Mouse (Mus musculus): ENCODE data around the gene Pcdh15.

The Pcdh15 gene

GRCm38 (mm10) chr10:73823214-73823613 is 724.1 kb downstream of the Pcdh15 start:
- no peak for DNase-seq

GRCm38 (mm10) chr10:73826354-73826753 is 727.2 kb downstream of the Pcdh15 start:
- DNase-seq = no peak

GRCm38 (mm10) chr10:73828781-73829180 is 729.6 kb downstream of the Pcdh15 start:
- no peak for DNase-seq

- DNase-seq = no peak
Observed at GRCm38 (mm10) chr10:73844998-73845397, 745.9 kb downstream of the Pcdh15 start.

GRCm38 (mm10) chr10:73862181-73862580 is 763.0 kb downstream of the Pcdh15 start:
- no peak for DNase-seq

- no peak for DNase-seq
Observed at GRCm38 (mm10) chr10:73878055-73878728, 779.0 kb downstream of the Pcdh15 start.

GRCm38 (mm10) chr10:73878729-73879067 is 779.6 kb downstream of the Pcdh15 start:
- DNase-seq = no peak

- no peak for DNase-seq
Observed at GRCm38 (mm10) chr10:73887771-73888170, 788.6 kb downstream of the Pcdh15 start.

- DNase-seq = no peak
Observed at GRCm38 (mm10) chr10:73892251-73892650, 793.1 kb downstream of the Pcdh15 start.

- DNase-seq = no peak
Observed at GRCm38 (mm10) chr10:73896086-73896607, 797.0 kb downstream of the Pcdh15 start.

GRCm38 (mm10) chr10:73899165-73899564 is 800.0 kb downstream of the Pcdh15 start:
- DNase-seq = no peak

- DNase-seq = no peak
Observed at GRCm38 (mm10) chr10:73907626-73908025, 808.5 kb downstream of the Pcdh15 start.

- no peak for DNase-seq
Observed at GRCm38 (mm10) chr10:73908568-73908967, 809.4 kb downstream of the Pcdh15 start.

GRCm38 (mm10) chr10:73915170-73915569 is 816.0 kb downstream of the Pcdh15 start:
- DNase-seq = no peak

GRCm38 (mm10) chr10:73921579-73921978 is 822.4 kb downstream of the Pcdh15 start:
- DNase-seq = peak in 1 of 2 experiments; percentile 1

GRCm38 (mm10) chr10:73928672-73929071 is 829.5 kb downstream of the Pcdh15 start:
- DNase-seq = no peak

GRCm38 (mm10) chr10:73929718-73930117 is 830.6 kb downstream of the Pcdh15 start:
- no peak for DNase-seq

- no peak for DNase-seq
Observed at GRCm38 (mm10) chr10:73931185-73931584, 832.0 kb downstream of the Pcdh15 start.

GRCm38 (mm10) chr10:73931996-73932679 is 833.0 kb downstream of the Pcdh15 start:
- DNase-seq = no peak

GRCm38 (mm10) chr10:73936121-73936520 is 837.0 kb downstream of the Pcdh15 start:
- no peak for DNase-seq

GRCm38 (mm10) chr10:73938989-73939388 is 839.8 kb downstream of the Pcdh15 start:
- DNase-seq = no peak

GRCm38 (mm10) chr10:73947799-73948198 is 848.7 kb downstream of the Pcdh15 start:
- no peak for DNase-seq

- DNase-seq = no peak
Observed at GRCm38 (mm10) chr10:73953362-73953761, 854.2 kb downstream of the Pcdh15 start.

GRCm38 (mm10) chr10:73984057-73984456 is 884.9 kb downstream of the Pcdh15 start:
- DNase-seq = no peak

Measured in kidney, adult 8-10 months (tissue).